Mouse (Mus musculus) liver, embryonic 15.5 days (tissue): ENCODE data around the gene Mis12. TPM values are rescaled to one million over a fixed set of nuclear protein-coding genes. Genes with fewer than 3 reads are reported as not detected.
A peak's percentile ranks its signal among the peaks of the same experiment; 100 is the strongest.

ENCODE experiments used
- ATAC-seq: fragments of 200-750 bp; cut with Nextera tagmentation; 2 replicates; pipeline ENCODE4 v1.8.0; 2017; ENCODE audit warnings: moderate number of reproducible peaks, mild to moderate bottlenecking, moderate library complexity; ENCODE audit not compliant: insufficient read depth
- H3K27ac ChIP-seq: fragments of 300-500 bp; sonication (generic); replicated peaks from 2 replicates; pipeline ENCODE4 v1.5.1; 2015; ENCODE audit warnings: mild to moderate bottlenecking, inconsistent platforms
- H3K27me3 ChIP-seq: fragments of 300-500 bp; sonication (generic); 2 replicates; pipeline ENCODE4 v1.6.1; 2015; ENCODE audit warnings: mild to moderate bottlenecking, inconsistent platforms
- H3K36me3 ChIP-seq: fragments of 300-500 bp; sonication (generic); replicated peaks from 2 replicates; pipeline ENCODE4 v1.6.1; 2015; ENCODE audit warnings: moderate library complexity, mild to moderate bottlenecking, inconsistent platforms
- H3K4me1 ChIP-seq: fragments of 300-500 bp; sonication (generic); replicated peaks from 2 replicates; pipeline ENCODE4 v1.6.1; 2015; ENCODE audit warnings: inconsistent platforms
- H3K4me2 ChIP-seq: fragments of 300-500 bp; sonication (generic); 2 replicates; pipeline ENCODE4 v1.6.1; 2015; ENCODE audit warnings: moderate library complexity, mild to moderate bottlenecking, inconsistent platforms
- H3K4me3 ChIP-seq: fragments of 300-500 bp; sonication (generic); replicated peaks from 2 replicates; pipeline ENCODE4 v1.5.1; 2015; ENCODE audit warnings: mild to moderate bottlenecking, inconsistent platforms
- H3K9ac ChIP-seq: fragments of 300-500 bp; sonication (generic); 2 replicates; pipeline ENCODE4 v1.6.1; 2015; ENCODE audit warnings: moderate library complexity, mild to moderate bottlenecking, inconsistent platforms
- H3K9me3 ChIP-seq: fragments of 300-500 bp; sonication (generic); replicated peaks from 2 replicates; pipeline ENCODE4 v1.6.1; 2016; ENCODE audit warnings: inconsistent platforms
- WGBS: fragments of 180-500 bp; shearing (Covaris S2); methylation state at CpG from one replicate; pipeline ENCODE4 v1.1.7; 2015; ENCODE audit warnings: mixed read lengths; ENCODE audit not compliant: insufficient replicate concordance; 5-methylcytosine and 5-hydroxymethylcytosine counted together
- polyA plus RNA-seq: library from polyadenylated mRNA; unstranded; fragments of >200 nt; fragmentation: Nextera tagmentation; extraction: Ambion mirVana; gene quantifications from 2 replicates; pipeline ENCODE4 v1.2.1, GENCODE M21; 2015

Mis12 gene
- polyA plus RNA-seq = 22.2 and 23.3 TPM in 2 replicates

DNA sequence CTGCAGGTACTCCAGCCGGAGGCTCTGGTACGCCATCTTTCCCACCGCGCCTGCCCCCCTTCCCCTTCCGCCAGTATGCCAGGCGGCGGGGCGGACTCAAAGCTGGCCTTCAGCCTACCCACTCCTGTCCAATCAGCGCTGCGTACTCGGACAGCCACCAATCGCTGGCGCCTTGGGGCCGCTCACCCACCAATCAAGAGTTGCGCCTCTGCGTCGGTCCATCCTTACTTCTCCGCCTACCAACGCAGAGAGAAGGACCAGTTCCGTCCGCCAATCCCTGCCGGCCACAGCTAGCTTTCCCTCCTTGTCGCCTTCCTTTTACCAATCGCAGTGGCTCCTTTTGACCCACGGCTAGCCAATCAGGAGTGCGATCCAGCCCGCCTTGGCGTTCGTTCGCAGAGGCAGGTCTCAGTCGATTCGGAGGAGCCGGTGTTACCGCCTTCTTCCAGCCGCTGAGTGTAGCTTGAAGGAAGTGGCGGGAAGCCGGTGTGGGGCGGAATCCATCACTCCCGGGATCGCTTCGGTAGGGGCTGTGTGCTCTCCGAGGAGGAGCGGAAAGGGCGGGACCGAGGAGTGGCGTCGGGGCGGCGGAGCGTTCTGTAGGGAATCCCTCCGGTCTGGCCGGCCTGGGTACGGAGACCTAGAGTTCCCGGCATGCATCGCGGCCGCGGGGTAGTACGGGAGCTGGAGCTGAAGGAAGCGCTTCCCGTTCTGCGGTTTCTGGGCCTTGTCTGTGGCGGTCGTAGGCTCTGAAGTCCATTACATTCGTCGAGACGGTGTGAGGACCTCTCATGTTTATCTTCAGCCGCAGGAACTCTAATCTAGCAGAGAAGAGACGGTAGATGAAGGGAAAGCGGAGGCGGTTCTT, at the start of gene Mis12, which contains the start of gene Derl2:
Gene Mis12, plus strand, starts transcription at position 411 of the 868 bp plus-strand sequence.
Gene Derl2, minus strand, starts transcription at position 641 of the 868 bp plus-strand sequence.
- H3K36me3 ChIP-seq = peaks cover 32% of the 10 kb centered on the region
- peak within 1 kb of the TSS; percentile 82 for H3K4me2 ChIP-seq
- H3K27ac ChIP-seq = peak within 1 kb of the TSS; percentile 95
- no peaks in the 10 kb centered on the region for H3K27me3 ChIP-seq
- 0% methylated on average over 71 of the region's 71 CpGs for WGBS
- H3K4me1 ChIP-seq = peaks cover 43% of the 10 kb centered on the region
- peak within 1 kb of the TSS; percentile 88 for H3K9ac ChIP-seq
- H3K9me3 ChIP-seq = no peaks in the 10 kb centered on the region
- peak; percentile 98 for ATAC-seq
- peak within 1 kb of the TSS; percentile 93 for H3K4me3 ChIP-seq

DNA sequence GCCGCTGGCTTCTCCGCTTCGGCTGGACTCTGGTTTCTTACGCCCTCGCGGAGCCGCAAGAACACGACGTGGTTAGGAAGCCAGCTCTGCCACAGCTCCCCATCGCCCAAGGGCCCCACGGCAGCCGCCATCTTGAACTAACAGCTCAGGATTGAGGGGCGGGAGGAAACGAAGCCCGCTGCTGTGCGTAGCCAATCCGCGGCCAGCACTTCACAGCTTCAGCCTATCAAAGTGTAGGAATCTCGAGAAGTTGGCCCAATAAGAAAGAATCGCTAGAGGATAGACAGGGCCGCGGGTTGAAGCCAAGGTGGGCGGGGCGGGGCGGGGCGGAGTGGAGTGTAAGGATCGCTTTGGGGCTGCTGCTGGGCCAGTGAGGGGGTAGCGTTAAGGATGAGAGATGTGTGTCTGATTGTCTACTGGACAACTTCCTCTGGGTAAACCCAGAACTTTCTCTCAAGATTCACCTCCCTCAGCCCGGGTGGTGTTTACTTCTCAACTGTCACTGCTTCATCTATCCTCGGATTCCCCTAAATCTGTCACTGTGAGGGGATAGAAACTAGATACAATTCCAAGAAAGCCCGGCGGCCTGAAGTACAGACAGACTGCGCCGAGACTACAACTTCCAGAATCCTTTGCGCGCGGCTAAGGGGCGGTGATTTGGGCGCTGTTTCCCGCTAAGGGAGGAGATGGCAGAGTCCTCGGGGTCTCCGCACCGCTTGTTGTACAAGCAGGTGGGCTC, 49.4 kb upstream of the Mis12 start, which contains the start of the genes Nup88 and Rpain:
Gene Nup88, minus strand, starts transcription at position 153 of the 739 bp plus-strand sequence.
Gene Rpain, plus strand, starts transcription at position 393 of the 739 bp plus-strand sequence.
- H3K4me2 ChIP-seq = peak within 1 kb of the TSS; percentile 82
- H3K27ac ChIP-seq = peak within 1 kb of the TSS; percentile 98
- no peaks in the 10 kb centered on the region for H3K9me3 ChIP-seq
- peaks cover 52% of the 10 kb centered on the region for H3K36me3 ChIP-seq
- peaks cover 54% of the 10 kb centered on the region for H3K4me1 ChIP-seq
- H3K4me3 ChIP-seq = peak within 1 kb of the TSS; percentile 94
- peak within 1 kb of the TSS; percentile 86 for H3K9ac ChIP-seq
- peak; percentile 92 for ATAC-seq
- under 1% methylated on average over 43 of the region's 43 CpGs for WGBS
- no peaks in the 10 kb centered on the region for H3K27me3 ChIP-seq

DNA sequence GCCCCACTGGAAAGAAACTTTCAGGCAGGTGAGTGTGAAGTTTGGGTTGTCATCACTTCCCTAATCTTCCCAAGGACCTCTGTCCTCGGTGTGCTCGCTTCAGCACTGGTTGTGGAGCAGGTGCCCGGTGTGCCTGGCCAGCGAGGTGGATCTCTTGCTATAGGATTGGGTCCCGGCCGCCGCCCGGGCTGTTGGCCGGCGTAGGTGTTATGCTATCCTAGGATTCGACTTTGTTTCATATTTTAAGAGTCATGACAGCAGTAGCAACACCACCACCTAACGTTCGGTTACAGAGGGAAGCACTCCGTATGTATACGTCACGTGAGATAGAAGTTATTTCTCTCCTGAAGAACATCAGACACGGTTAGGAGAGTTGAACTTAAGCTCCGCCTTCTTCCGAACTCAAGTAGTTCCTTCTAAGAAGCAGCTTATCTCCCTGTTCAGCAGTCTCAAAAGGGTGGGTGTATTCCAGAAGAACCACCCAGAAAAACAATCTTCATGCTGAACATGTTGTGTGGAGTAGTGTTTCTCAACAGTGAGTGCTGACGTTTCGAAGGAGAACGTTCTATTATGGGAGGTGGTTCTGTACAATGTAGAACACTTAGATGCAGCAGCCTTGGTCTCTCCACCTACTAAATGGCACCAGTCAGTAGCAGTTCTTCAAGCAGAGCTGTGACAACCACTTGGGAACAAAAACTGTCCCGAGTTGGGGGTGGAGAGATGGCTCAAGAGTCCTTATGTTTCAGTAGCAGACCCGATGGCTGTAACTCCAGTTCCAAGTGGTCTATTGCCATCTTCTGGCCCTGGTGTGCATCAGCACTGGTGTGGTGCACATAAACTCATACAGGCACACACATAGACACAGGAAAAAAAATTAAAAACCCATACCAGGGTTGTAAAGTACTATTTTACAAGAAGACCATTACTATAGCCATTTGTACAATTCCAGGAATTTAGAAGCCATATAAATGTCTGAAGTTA, 48.6 kb upstream of the Mis12 start:
- H3K9ac ChIP-seq = peak overlapping the region; percentile 83
- peaks cover 54% of the 10 kb centered on the region for H3K4me1 ChIP-seq
- ATAC-seq = peak; percentile 61

DNA sequence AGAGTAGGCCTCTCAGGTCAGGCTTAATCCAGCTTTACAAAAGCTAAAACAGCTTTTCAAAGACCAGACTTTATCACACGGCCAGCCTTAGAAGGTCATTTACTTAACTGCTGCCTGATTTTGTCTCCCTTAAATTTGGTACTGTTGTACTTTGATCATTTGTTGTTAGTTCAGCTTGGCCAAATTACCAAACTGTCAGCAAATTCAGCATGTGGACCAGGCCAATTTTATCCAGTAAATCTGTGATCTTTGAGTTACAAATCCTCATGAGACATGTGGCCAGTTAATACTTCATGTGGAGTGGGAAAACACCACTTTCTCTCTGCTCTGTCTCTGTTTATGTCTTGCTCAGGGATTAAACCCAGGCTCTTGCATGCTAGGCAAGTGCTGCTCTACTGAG, 46.8 kb upstream of the Mis12 start:
- Histone ChIP-seq H3K9ac (no peak overlapping the region), H3K4me1 (peaks cover 52% of the 10 kb centered on the region)

More for the DNA sequence above, 48.6 kb upstream of the Mis12 start:
- H3K4me2 ChIP-seq = peak overlapping the region; percentile 79
- 5% methylated on average over 24 of the region's 24 CpGs for WGBS
- H3K27me3 ChIP-seq = no peaks in the 10 kb centered on the region
- peak overlapping the region; percentile 98 for H3K27ac ChIP-seq
- H3K4me3 ChIP-seq = peak overlapping the region; percentile 94
- H3K9me3 ChIP-seq = no peaks in the 10 kb centered on the region
- peaks cover 52% of the 10 kb centered on the region for H3K36me3 ChIP-seq

DNA sequence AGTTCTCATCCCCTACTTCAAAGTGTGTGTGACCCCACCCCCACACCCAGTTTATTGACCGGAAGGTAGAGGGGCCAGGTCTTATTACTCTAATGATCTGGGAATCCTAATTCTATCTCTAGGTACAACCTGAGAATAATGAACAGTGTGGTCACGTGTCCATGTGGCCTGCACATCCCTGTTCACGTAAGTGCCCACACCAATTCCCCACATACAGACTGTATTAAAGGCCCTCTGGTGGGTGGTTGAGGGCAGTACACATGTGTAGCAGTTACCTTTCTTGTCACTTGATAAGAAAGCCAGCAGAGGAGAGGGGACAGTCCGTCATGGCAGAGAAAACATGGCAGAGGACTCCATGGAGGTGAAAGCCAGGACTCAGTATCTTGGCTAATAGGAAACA, 45.5 kb upstream of the Mis12 start:
- H3K4me3 ChIP-seq = no peak overlapping the region
- H3K9ac ChIP-seq = no peak overlapping the region
- no peaks in the 10 kb centered on the region for H3K27me3 ChIP-seq
- H3K4me1 ChIP-seq = peaks cover 42% of the 10 kb centered on the region
- no peaks in the 10 kb centered on the region for H3K9me3 ChIP-seq
- H3K27ac ChIP-seq = no peak overlapping the region
- ATAC-seq = no peak
- H3K36me3 ChIP-seq = peaks cover 74% of the 10 kb centered on the region
- no peak overlapping the region for H3K4me2 ChIP-seq
- WGBS = 71% methylated on average over 4 of the region's 4 CpGs

More for the DNA sequence above, 46.8 kb upstream of the Mis12 start:
- WGBS = 51% methylated on average over 1 of the region's 1 CpGs
- Histone ChIP-seq H3K36me3 (peaks cover 62% of the 10 kb centered on the region), H3K9me3 (no peaks in the 10 kb centered on the region), H3K4me3 (no peak overlapping the region), H3K4me2 (peak overlapping the region; percentile 79), H3K27ac (0 out of 2 replicates have a peak overlapping the region, but pooled peaks have one; percentile 0), H3K27me3 (no peaks in the 10 kb centered on the region)
- ATAC-seq = no peak

DNA sequence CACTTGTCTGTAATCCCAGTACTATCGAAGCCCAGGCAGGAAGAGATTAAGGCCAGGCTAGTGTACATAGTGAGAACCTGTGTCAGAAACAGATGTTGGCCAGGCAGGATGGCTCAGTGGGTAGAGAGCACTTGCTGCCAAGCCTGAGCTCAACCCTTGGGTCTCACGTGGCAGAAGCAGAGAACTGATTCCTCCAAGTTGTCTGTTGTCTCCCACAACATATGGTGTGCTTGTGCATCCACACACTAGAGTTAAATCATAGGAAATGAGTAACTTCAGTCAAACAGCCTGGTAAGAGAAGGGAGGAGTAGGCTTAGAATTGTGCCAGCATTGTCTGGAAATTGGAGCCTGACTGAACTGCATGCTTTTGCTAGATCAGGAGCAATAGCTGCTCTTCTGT, 44.2 kb upstream of the Mis12 start:
- no peaks in the 10 kb centered on the region for H3K27me3 ChIP-seq
- H3K27ac ChIP-seq = no peak overlapping the region
- H3K4me2 ChIP-seq = no peak overlapping the region
- no peak for ATAC-seq
- H3K9ac ChIP-seq = no peak overlapping the region
- H3K4me1 ChIP-seq = peaks cover 47% of the 10 kb centered on the region
- WGBS = 43% methylated on average over 2 of the region's 2 CpGs
- H3K4me3 ChIP-seq = no peak overlapping the region
- peaks cover 87% of the 10 kb centered on the region for H3K36me3 ChIP-seq
- H3K9me3 ChIP-seq = no peaks in the 10 kb centered on the region

DNA sequence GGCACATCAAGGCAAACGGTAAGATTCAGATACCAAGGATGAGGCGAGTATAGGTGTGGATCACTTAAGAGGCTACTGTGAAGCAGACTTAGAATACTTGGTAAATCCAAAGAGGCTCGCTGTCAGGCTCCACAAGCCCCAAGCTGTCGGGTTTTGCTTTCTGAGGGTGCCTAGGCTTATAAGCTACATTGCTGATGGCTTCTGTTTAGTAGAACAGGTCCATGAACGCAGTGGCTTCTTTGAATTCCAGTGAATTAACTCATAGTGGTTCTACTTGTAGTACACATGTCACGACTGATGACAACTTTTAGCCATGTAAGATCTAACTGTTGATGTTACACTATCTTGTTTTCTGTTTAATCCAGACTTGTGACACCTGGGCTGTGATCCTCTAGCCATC, 42.1 kb upstream of the Mis12 start:
- H3K36me3 ChIP-seq = peaks cover 90% of the 10 kb centered on the region

DNA sequence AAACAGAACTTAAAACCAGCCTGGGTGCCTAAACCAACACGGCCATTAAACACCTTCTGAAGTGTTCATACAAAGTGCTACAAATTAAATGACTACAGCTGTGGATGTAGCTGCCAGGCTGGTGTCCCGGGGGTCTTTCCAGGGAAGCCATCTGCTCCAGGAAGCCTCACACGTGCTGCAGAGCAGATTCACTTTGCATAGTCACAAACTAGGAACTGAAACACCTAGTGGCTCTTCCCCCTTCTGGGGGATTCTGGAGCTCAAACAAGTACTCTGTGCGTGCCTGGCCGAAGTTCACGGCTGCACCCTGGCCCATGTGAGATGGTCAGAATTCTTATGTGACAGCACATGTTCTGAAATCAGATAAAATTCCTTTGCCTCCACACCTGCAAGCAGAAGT, 39.2 kb upstream of the Mis12 start:
- peak overlapping the region; percentile 99; the same call in 1 of the 2 replicates for H3K4me2 ChIP-seq
- no peaks in the 10 kb centered on the region for H3K9me3 ChIP-seq
- H3K27ac ChIP-seq = no peak overlapping the region
- ATAC-seq = no peak
- no peak overlapping the region for H3K9ac ChIP-seq
- no peaks in the 10 kb centered on the region for H3K27me3 ChIP-seq
- H3K4me3 ChIP-seq = no peak overlapping the region
- peaks cover 71% of the 10 kb centered on the region for H3K36me3 ChIP-seq
- WGBS = 86% methylated on average over 6 of the region's 6 CpGs
- H3K4me1 ChIP-seq = peaks cover 38% of the 10 kb centered on the region

More for the DNA sequence above, 42.1 kb upstream of the Mis12 start:
- no peak for ATAC-seq
- no peaks in the 10 kb centered on the region for H3K27me3 ChIP-seq
- no peak overlapping the region for H3K4me3 ChIP-seq
- H3K9me3 ChIP-seq = no peaks in the 10 kb centered on the region
- no peak overlapping the region for H3K9ac ChIP-seq
- WGBS = 78% methylated on average over 6 of the region's 6 CpGs
- H3K4me1 ChIP-seq = peaks cover 53% of the 10 kb centered on the region
- H3K27ac ChIP-seq = no peak overlapping the region
- H3K4me2 ChIP-seq = no peak overlapping the region

DNA sequence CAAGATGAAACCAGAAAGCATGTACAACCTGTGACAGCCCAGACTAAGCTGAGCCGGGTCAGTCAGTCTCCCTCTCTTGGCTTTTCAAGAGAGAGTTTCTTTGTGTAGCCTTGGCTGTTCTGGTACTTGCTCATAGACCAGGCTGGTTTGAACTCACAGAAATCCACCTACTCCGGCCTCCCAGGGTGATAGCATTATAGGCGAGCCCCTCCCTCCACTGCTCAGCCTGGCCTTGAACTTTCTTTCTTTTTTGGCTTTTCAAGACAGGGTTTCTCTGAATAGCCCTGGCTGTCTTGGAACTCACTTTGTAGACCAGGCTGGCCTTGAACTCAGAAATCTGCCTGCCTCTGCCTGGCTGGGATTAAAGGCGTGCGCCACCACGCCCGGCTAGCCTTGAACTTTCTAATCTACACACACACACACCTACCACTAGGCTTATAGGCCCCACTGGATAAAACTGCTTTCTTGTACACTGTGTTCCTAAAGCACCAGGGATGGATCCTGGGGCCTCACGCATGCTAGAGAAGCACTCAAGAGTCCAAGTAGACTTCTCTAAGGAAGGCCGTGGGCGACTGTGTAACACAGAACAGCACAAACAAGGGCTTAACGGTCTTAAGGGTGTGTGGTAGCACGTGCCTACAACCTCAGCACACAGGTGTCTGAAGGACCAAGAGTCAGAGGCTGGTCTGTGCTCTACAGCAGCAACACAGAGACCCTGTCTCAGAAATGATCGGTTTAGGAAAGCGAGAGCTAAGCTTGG, 38.5 kb upstream of the Mis12 start:
- peaks cover 71% of the 10 kb centered on the region for H3K36me3 ChIP-seq
- peak overlapping the region; percentile 81 for H3K9ac ChIP-seq
- peak overlapping the region; percentile 91 for H3K4me3 ChIP-seq
- ATAC-seq = no peak
- H3K4me2 ChIP-seq = peak overlapping the region; percentile 99
- H3K27me3 ChIP-seq = no peaks in the 10 kb centered on the region
- H3K4me1 ChIP-seq = peaks cover 38% of the 10 kb centered on the region
- 72% methylated on average over 14 of the region's 14 CpGs for WGBS
- no peaks in the 10 kb centered on the region for H3K9me3 ChIP-seq
- 0 out of 2 replicates have a peak overlapping the region, but pooled peaks have one; percentile 24 for H3K27ac ChIP-seq
